ENCODE assay signal across 9 mouse cellular contexts in genomic region chr9:61509591-61510191, GRCm38 (mm10).
DNase-seq lines count a peak whose midpoint lies in the region; ATAC-seq and TF ChIP-seq lines count a peak whose summit lies in the region.
"Had no signal": no experiment of that assay in that cellular context is flagged by ENCODE, and none has a peak within 500 bp of the region (broad histone marks: within the 10 kb centered on the region; RNA-seq: fewer than 3 reads in every experiment).

No protein-coding gene starts in this region.

- H3K27ac ChIP-seq in hindbrain, embryonic 13.5 days: peak overlapping the region; percentile 72
- no peak overlapping the region for H3K27ac ChIP-seq in neural tube, embryonic 11.5 days (ENCODE audit: low read depth, low read length)

- no peak overlapping the region for H3K9ac ChIP-seq in hindbrain, embryonic 13.5 days
- no peak overlapping the region for H3K9ac ChIP-seq in neural tube, embryonic 11.5 days (ENCODE audit: low read length)

- H3K36me3 ChIP-seq in E14TG2a.4 (ENCODE audit: insufficient read depth, low read length): no peaks in the 10 kb centered on the region
- no peaks in the 10 kb centered on the region for H3K36me3 ChIP-seq in hindbrain, embryonic 13.5 days
- no peaks in the 10 kb centered on the region for H3K36me3 ChIP-seq in neural tube, embryonic 11.5 days (ENCODE audit: control insufficient read depth, insufficient read depth, low read length)

- H3K4me2 ChIP-seq in hindbrain, embryonic 13.5 days: peak overlapping the region; percentile 41
- H3K4me2 ChIP-seq in neural tube, embryonic 11.5 days (ENCODE audit: low read depth): peak overlapping the region; percentile 28

- DNase-seq in embryo, embryonic 10.5 days (ENCODE audit: low spot score): peak; percentile 62
- peak; percentile 69 for DNase-seq in neural tube, embryonic 11.5 days (ENCODE audit: low spot score)
- no peak for DNase-seq in frontal cortex, postnatal 36 days (ENCODE audit: low spot score in 2 of 2)
- DNase-seq in spleen, postnatal 36 days (ENCODE audit: low spot score in 2 of 2): no peak
- DNase-seq in Muller cell, postnatal 12 days (ENCODE audit: inconsistent ontology term): no peak
- DNase-seq: cerebellum, adult 18-20 months; liver had no signal

- peaks cover 28% of the 10 kb centered on the region for H3K27me3 ChIP-seq in E14TG2a.4 (ENCODE audit: insufficient read depth, low read length)
- peaks cover 36% of the 10 kb centered on the region for H3K27me3 ChIP-seq in hindbrain, embryonic 13.5 days
- no peaks in the 10 kb centered on the region for H3K27me3 ChIP-seq in neural tube, embryonic 11.5 days (ENCODE audit: control insufficient read depth, insufficient read depth, low read length)

- no peak for TF ChIP-seq CTCF in E14TG2a.4 (conservative IDR thresholded peaks at IDR 0.05; ENCODE audit: low read length)

- WGBS in hindbrain, embryonic 13.5 days: 7% methylated on average over 26 of the region's 26 CpGs
- WGBS in neural tube, embryonic 11.5 days: 8% methylated on average over 26 of the region's 26 CpGs

- H3K4me3 ChIP-seq in E14TG2a.4 (replicated peaks; ENCODE audit: low read length): peak overlapping the region; percentile 39
- H3K4me3 ChIP-seq in hindbrain, embryonic 13.5 days: no peak overlapping the region
- H3K4me3 ChIP-seq in neural tube, embryonic 11.5 days (ENCODE audit: low read depth, low read length): no peak overlapping the region

- peaks cover 24% of the 10 kb centered on the region for H3K4me1 ChIP-seq in E14TG2a.4 (replicated peaks; ENCODE audit: low read depth, low read length)
- H3K4me1 ChIP-seq in hindbrain, embryonic 13.5 days (replicated peaks): peaks cover 32% of the 10 kb centered on the region
- peaks cover 13% of the 10 kb centered on the region for H3K4me1 ChIP-seq in neural tube, embryonic 11.5 days (ENCODE audit: control insufficient read depth, insufficient read depth, low read length)

- H3K9me3 ChIP-seq in E14TG2a.4 (ENCODE audit: low read length): no peaks in the 10 kb centered on the region
- H3K9me3 ChIP-seq in hindbrain, embryonic 13.5 days: no peaks in the 10 kb centered on the region
- H3K9me3 ChIP-seq in neural tube, embryonic 11.5 days (ENCODE audit: control insufficient read depth, low read length): no peaks in the 10 kb centered on the region

- ATAC-seq in hindbrain, embryonic 13.5 days (ENCODE audit: low FRiP score): peak; percentile 83
- peak; percentile 72; the same call in 1 of the 2 replicates for ATAC-seq in neural tube, embryonic 11.5 days (ENCODE audit: insufficient read depth, low FRiP score, low TSS enrichment)

Comparison
In these comparisons a context has a peak if more than half of its experiments do, and no peak if none do; other contexts are left out.
1. DNase-seq: peak in embryo, embryonic 10.5 days (single experiment) and neural tube, embryonic 11.5 days (single experiment); none in frontal cortex, postnatal 36 days (0 of 2), spleen, postnatal 36 days (0 of 2) and Muller cell, postnatal 12 days (single experiment).